Mouse (Mus musculus): ENCODE data around the gene Ncam1.

Gene Ncam1

GRCm38 (mm10) chr9:49679270-49679669, 119.5 kb downstream of the Ncam1 start:
- no peak for DNase-seq (ENCODE audit: extremely low read depth, low read depth)

- no peak for DNase-seq (ENCODE audit: extremely low read depth, low read depth)
Measured at GRCm38 (mm10) chr9:49675696-49676465, 122.8 kb downstream of the Ncam1 start.

DNA sequence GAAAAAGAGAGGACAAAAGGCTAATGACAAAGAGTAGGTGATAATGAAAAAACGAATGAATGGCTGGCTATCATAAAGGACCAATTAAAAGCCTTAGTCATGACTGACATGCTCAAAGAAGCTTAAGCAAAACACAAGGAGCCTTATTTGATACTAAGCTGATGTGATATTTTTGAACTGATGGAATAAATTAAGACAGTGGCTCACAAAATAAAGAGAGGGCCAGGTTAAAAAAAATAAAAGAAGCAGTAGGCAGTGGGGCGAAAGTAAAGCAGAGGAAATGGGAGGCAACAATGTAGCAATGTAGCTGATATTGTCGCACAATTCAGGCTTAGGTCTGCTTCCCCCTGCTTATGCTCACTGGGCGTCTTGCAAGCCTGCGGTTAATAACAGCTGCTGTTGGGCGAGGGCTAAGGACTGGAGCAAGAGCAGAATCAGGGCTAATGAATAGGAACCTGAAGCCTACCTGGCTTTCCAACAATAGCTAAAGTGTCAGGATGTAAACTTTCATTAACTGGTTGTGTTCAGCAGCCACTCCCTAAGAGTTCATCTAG, 126.0 kb downstream of the Ncam1 start:
- no peak for DNase-seq (ENCODE audit: extremely low read depth, low read depth)

DNA sequence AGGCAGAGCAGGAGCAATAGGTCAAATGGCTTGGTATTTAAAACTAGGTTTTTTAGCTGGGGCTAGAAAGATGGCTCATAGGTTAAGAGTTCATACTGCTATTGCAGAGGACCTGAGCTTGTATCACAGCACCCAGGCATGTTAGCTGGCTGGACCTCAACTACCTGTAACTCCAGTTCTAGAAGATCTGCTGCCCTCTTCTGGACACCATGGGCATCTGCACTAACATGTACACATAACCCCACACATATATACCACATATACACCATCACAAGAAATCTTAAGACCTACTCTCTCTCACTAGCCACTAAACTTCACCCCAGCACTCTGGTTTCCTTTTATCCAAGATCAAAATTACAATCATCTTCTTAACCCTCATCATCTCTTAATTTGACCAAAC, 131.7 kb downstream of the Ncam1 start:
- DNase-seq (ENCODE audit: extremely low read depth, low read depth), result no peak

DNA sequence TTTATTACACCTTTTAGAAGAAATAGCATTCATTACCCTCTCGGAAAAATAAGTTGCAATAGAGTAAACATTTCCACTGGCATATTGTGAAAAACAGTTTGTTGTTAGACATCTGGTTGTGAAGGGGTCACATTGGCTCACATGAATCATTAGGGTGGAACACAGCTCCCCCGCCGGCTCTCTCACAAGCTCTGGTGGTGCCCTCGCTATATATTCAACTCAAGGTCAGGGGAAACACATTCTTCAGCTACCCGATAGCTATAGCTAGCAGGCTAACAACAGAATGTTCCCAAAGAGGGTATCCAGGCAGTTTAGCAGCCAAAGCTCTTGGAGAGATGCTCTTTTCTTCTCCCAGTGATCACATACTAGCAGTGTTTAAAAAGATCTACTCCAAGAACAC, 133.4 kb downstream of the Ncam1 start:
- DNase-seq (ENCODE audit: extremely low read depth, low read depth), result no peak

GRCm38 (mm10) chr9:49663927-49664320, 134.8 kb downstream of the Ncam1 start:
- DNase-seq (ENCODE audit: extremely low read depth, low read depth), result no peak

GRCm38 (mm10) chr9:49662958-49663926, 135.5 kb downstream of the Ncam1 start:
- no peak for DNase-seq (ENCODE audit: extremely low read depth, low read depth)

GRCm38 (mm10) chr9:49661480-49661879, 137.2 kb downstream of the Ncam1 start:
- no peak for DNase-seq (ENCODE audit: extremely low read depth, low read depth)

- no peak for DNase-seq (ENCODE audit: extremely low read depth, low read depth)
Measured at GRCm38 (mm10) chr9:49658381-49658856, 140.3 kb downstream of the Ncam1 start.

DNA sequence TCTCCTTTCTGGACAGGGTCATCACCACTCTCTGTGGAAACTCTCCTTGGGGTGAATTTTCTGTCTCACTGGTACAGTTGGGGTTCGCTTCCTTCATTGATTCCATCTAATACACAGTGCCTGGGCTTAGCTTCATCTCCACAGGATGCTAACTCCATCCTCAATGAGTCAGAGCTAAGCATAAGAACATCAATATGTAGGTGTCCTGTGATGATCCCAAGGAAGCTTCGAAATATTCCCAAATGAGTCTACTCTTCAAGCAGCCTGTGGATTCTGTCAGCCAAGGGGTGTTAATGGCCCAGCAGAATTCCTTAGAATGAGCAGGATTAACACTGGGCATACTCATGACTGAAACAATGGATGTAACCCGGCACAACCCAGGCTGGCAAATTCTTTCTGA, 144.3 kb downstream of the Ncam1 start:
- DNase-seq (ENCODE audit: extremely low read depth, low read depth), result no peak

DNA sequence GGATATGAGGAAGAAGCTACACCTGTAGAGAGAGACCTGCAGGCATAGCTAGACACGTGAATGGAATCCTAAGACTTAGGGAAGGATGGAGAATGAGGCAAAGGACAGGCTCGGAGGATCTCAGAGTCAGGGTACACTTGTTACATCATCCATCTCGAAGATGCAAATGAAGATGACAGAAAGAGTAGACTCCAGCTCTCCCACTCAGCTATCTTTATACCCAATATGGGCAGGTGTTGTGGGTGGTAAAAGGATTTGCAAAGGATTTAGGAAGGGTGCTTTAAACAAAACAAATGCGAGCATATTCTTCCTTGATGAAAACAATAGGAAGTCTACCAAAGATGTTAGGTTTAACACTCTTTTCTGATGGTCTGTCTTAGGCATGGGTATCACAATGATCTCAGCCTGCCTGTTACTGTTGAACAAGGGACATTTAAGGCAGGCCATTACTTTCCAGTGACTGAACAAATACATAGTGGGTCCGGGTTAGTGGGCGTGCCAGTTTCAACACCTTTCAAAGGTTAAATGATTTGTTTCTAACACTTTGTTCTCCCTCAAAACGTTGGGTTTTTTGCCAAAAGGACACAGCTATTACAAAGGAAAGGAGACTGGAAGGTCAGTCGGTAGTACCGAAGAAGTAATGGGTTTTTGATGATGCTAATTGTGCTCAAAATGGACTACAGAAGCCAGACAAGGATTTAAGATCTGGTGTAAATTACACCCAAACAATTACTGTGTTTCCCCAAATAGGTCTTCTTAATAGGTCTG, 145.1 kb downstream of the Ncam1 start:
- no peak for DNase-seq (ENCODE audit: extremely low read depth, low read depth)

DNA sequence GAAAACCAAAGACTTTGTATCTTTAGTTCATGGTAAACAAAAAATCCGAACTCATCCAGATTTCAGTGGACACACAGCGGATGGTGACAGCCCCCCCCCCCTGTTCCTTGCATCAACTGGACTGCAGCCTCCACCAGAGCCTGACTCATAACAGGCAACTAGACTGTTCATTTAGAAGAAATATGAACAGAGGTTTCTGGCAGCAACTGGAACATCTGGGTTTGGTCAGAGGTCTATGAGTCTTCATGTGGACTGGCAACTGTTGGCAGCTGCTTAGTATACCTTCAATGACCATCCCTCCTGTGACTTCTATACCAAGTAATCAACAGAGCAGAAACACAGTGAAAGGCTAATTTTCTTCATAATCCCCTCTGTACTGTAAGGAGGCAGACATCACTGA, 154.4 kb downstream of the Ncam1 start:
- no peak for DNase-seq (ENCODE audit: extremely low read depth, low read depth)

- no peak for DNase-seq (ENCODE audit: extremely low read depth, low read depth)
Measured at GRCm38 (mm10) chr9:49640764-49641163, 158.0 kb downstream of the Ncam1 start.

DNA sequence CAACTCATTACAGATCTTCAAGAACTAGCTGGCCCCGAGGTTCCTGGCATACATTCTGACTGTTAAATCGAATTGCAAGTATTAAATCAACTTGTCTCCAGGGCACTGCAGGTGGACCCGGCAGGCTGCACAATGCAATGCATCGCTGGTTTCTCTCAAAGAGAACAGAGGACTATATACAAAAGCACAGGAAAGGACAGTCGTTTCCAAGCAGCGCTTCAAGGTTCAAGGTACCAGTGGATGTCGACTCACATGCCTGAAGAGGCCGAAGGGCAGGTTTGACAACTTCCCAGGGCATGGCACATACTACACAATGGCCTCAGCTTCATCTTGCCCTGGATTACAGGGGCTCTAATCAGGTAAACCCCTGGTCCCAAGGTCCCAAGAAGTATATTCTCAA, 158.6 kb downstream of the Ncam1 start:
- DNase-seq (ENCODE audit: extremely low read depth, low read depth), result no peak

DNA sequence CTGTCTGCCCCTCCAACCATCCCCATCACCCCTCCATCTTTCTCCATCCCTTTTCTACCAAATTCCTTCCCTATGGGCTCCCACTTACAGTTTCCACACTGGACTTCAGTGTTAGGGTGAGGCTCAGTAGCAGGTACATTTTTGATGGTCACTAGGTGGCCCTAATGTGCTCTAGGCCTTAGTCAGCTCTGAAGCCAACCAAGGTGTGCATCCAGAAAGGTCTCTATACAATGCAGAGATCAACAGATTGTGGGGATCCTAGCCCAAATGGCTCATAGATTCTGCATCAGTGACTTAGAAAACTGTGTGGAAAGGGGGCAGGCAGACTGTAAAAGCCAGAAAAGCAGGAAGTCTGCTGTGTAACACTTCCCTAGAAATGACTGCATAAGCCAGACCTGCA, 160.8 kb downstream of the Ncam1 start:
- no peak for DNase-seq (ENCODE audit: extremely low read depth, low read depth)

GRCm38 (mm10) chr9:49635668-49636326, 162.9 kb downstream of the Ncam1 start:
- no peak for DNase-seq (ENCODE audit: extremely low read depth, low read depth)

DNA sequence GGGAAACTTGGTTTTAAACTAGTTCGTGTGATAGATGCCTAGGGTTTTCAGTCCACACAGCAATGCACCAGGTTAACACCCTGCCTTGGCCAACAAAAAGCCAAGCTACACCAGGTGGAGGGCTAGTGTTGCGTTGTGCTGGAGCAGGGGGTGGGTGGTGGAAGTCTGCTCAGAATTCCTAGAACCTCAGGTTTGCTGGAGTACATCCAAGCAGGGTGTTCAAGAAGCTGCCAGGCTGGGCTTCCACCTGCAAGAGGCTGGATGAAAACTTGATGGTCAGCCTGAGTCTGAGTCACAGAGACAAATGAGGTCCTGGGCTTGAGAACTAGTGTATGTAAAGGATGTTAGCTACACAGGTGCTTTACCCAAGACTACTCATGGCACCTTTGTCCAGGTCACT, 166.1 kb downstream of the Ncam1 start:
- no peak for DNase-seq (ENCODE audit: extremely low read depth, low read depth)

GRCm38 (mm10) chr9:49630336-49630735, 168.4 kb downstream of the Ncam1 start:
- no peak for DNase-seq (ENCODE audit: extremely low read depth, low read depth)

DNA sequence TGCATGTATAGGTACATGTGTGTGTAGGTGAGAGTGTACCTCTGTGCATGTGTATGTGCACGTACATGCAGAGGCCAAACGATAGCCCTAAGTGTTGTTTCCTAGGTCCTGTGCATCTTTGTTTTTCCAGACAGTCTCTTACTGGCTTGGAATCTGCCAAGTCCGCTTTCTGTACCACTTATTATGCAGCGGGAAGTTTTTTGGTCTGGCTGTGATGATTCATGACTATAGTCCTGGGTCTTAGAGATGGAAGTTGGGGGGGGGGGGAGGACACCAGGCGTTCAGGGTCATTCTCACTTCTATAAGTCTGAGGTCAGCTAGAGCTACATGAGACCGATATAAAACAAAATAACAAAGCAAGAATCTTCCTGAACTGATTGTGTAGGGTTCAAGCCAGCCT, 173.8 kb downstream of the Ncam1 start:
- no peak for DNase-seq (ENCODE audit: extremely low read depth, low read depth)

GRCm38 (mm10) chr9:49623934-49624505, 174.7 kb downstream of the Ncam1 start:
- no peak for DNase-seq (ENCODE audit: extremely low read depth, low read depth)
